Mouse (Mus musculus) brown adipose tissue, adult 24 weeks (tissue): ENCODE measurements at regions not wholly inside any gene's neighbourhood (a gene's known extent, or its start where the extent isn't known, plus 50 kb on each side); places are given as distances from the start of the nearest gene placed in this dataset.

ENCODE experiments used
- H3K27ac ChIP-seq: fragments of 200-500 bp; replicated peaks from 2 replicates; pipeline ENCODE4 v1.5.1; 2012; ENCODE audit warnings: low read depth, mild to moderate bottlenecking, low read length
- H3K4me1 ChIP-seq: fragments of 200-500 bp; 2 replicates; pipeline ENCODE4 v1.6.1; 2012; ENCODE audit warnings: low read length, mixed read lengths; ENCODE audit not compliant: control insufficient read depth, insufficient read depth, insufficient read length
- H3K4me3 ChIP-seq: fragments of 200-500 bp; 2 replicates; pipeline ENCODE4 v1.5.1; 2012; ENCODE audit warnings: low read depth, mild to moderate bottlenecking, low read length, moderate library complexity; ENCODE audit not compliant: insufficient read depth

DNA sequence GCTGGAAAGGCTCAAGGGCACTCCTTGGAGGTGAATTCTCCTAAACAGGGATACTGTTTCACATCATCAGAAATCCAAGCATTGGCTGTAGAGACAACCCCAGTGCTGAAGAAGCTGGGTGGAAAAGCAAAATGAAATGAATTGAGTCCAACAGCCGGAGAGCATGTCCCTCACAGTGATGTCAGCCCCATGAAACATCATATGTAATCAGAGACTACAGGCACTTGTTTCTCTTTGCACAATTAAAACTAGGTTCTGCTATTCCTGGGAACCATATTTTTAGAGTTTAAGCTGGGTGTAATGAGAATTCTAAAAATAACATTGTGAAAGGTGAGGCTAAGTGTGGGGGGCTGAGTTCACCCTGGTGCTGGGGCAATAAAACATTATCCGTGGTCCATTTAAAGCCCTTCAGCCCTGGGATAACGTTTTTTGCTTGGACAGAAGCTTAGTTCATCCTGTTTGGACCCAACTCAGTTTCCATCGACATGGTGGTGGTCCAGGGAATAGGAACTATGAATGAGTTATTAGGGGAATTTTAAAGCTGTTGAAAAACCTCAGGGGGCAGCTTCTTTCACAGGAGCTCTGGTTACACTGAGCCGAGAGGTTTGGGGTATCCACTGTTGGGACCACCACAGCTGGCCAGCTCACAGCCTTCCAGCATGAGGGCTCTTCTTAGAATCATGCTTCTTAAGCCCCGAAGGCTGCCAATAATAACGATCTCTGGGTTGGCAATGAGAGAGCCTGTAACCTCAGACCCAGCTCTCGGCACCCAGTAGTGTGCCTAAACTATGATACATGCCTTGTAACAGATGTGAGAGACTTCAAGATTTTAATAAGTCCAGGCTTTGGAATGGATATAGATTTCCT lies 206.0 kb upstream of the Dusp10 start:
- Histone ChIP-seq H3K4me1 (peaks cover 6% of the 10 kb centered on the region; the same call in 1 of the 2 replicates), H3K4me3 (no peak overlapping the region), H3K27ac (no peak overlapping the region)

DNA sequence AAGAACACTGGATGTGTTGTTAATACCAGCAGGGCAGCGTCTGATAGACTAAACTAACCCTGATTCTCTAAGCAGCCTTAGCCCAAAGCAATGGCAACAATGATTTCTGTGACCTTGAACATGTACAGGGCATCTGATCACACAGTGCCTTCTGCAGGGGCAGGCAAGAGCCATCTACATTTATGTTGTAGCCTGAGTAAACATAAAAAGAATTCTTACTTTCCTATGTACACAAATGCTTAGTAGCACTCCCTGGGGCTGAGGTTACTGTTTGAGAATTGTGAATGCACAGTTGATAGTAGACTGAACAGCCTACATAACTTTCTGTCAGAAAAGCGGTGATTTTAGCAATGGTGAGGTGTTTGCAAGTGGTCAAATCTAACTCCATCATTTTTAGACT lies 204.9 kb upstream of the Dusp10 start:
- H3K4me3 ChIP-seq: no peak overlapping the region
- H3K27ac ChIP-seq: no peak overlapping the region
- peaks cover 6% of the 10 kb centered on the region; the same call in 1 of the 2 replicates for H3K4me1 ChIP-seq

DNA sequence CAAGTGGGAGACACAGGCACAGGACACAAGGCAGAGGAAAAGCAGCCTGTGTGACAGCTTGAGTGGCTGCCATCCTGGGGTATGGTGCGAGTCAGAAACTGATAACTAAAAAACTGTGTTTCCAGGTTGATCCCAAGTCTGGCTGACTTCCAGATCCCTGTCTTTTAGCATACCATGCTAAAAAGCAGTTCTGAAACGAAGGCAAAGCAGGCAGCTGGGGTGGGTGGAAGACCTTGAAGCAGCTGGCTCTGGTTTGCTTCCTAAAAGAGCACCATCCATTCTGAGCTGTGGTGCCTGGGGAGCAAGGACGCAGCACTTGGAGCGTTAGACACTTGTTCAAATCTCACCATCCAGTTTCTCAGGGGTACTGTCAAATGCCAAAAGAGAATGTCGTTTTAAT lies 192.5 kb upstream of the Dusp10 start:
- H3K27ac ChIP-seq: no peak overlapping the region
- no peak overlapping the region for H3K4me3 ChIP-seq
- H3K4me1 ChIP-seq: no peaks in the 10 kb centered on the region

DNA sequence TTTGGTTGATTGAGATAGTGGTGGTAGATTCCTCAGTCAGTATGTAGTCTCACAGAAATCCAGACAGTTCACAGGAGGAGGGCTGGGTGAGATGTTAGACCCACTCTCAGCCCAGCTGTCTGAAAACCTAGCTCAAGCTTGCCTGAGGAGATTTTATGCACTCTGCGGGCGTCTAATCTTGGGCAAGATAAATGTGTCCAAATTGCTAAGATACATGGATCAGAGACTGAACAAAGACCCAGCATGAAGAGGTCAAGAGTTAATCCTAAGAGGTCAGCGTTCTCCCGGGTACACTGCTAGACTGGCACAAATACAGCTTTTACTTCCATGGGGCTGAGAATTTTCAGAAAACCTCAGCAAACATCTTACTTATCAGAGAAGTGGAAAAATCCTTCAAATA lies 186.8 kb upstream of the Dusp10 start:
- H3K4me1 ChIP-seq: no peaks in the 10 kb centered on the region
- no peak overlapping the region for H3K4me3 ChIP-seq
- H3K27ac ChIP-seq: no peak overlapping the region

DNA sequence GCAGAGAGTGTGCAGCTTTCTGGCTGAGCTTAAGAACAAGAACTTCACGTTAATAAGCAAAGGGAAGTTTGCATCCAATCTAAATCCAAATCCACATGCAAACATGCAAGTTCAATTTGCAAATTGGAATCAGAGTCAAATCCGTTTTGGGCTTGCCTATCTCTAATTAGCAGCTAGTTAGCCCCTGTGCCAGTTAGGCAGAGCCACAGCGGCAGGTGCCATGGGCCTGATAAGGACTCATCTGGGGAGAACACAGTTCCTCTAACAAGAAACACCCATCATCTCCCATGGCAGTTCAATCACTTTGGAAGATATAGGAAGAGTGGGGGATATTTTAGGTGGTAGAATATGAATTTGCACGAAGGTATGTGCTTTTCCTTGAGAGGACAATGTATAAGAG lies 168.0 kb upstream of the Dusp10 start:
- no peaks in the 10 kb centered on the region for H3K4me1 ChIP-seq

DNA sequence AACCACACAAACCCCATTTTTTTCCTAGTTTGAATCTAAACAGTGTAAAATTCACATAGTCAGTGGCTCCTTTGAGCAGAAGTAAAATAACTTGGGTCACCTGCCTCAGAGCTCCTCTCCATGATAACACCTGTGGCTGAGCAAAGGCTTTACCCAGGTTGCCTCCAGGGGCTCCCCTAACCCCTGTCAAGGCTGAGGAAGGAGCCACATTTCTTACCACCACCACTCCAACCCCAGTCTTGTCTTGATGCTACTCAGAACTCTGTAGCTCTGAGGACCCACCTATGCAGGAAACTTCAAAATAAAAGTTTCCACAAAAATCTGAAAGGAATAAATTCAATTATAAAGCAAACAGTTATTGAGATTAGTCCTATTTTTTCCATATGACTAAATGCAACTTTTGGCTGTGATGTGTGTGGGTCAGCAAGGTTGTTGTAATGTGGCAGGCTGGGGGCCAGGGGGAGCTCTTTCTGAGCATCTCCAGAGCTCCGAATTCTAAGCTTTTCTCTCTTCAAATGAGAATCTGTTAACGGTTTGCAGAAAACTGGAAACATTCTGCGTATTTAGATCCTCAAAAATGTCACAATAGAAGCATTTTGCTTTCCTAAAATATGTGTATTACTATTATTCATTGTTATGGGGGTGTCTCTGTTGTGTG lies 159.0 kb upstream of the Dusp10 start:
- Histone ChIP-seq H3K4me1 (no peaks in the 10 kb centered on the region), H3K27ac (no peak overlapping the region), H3K4me3 (no peak overlapping the region)

More for the DNA sequence above, 168.0 kb upstream of the Dusp10 start:
- Histone ChIP-seq H3K4me3 (no peak overlapping the region), H3K27ac (no peak overlapping the region)

DNA sequence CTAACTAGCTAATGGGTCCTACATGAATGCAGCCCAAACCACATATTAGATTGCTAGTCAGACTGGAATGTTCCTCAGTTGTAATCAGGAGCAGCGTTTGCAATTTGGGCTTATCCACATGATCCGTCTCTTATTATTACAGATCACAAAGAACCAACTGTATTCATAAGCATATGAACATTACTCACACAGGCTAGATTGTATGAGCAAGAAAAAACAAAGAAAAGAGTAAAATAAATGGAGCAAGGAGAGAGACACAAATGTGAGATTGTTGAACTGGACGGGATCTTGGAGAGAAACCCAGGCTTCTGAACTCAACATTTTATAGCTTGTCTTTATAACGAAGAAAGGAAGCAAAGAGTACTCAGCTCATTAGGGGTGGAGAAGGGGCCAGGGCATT lies 148.0 kb upstream of the Dusp10 start:
- Histone ChIP-seq H3K4me1 (no peaks in the 10 kb centered on the region; the same call in 1 of the 2 replicates), H3K27ac (no peak overlapping the region), H3K4me3 (no peak overlapping the region)

DNA sequence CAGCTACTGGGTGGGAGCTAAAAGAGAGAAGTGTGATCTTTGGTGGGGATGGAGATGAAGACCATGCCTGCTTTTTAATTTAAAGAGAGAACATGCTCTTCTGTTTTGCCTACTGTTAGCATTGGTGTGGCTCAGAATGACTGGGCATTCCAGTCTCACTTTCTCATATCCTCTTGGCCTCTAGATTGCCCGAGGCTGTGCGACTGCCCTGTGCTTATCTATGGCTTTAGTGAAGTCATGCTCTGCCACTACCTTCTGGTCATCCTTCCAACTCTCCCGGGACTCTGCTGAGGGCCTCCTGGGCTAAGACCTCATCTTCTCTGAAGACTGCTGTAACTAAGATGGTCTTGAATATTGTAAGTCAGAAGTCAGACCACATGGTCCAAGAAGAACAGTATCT lies 147.5 kb upstream of the Dusp10 start:
- no peak overlapping the region for H3K4me3 ChIP-seq
- H3K27ac ChIP-seq: no peak overlapping the region
- no peaks in the 10 kb centered on the region; the same call in 1 of the 2 replicates for H3K4me1 ChIP-seq

DNA sequence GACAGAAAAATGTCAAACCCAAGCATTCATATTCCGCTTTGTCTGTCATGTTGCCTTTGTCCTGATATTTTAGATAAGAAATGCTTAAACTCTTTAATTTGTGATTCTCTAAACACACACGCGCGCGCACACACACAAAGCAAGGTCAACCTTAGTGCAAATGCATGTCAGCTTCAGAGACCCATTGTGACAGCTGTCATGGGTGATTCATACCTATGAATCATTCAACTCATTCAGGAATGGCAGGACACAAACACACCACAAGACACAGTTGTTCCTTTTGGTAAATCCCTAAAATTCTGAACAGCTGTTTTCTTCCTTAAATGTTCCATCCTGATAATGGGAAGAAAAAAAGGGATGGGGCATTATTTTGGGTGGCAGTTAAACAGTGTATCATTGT lies 144.1 kb upstream of the Dusp10 start:
- H3K4me3 ChIP-seq: no peak overlapping the region
- H3K27ac ChIP-seq: no peak overlapping the region
- H3K4me1 ChIP-seq: no peaks in the 10 kb centered on the region

DNA sequence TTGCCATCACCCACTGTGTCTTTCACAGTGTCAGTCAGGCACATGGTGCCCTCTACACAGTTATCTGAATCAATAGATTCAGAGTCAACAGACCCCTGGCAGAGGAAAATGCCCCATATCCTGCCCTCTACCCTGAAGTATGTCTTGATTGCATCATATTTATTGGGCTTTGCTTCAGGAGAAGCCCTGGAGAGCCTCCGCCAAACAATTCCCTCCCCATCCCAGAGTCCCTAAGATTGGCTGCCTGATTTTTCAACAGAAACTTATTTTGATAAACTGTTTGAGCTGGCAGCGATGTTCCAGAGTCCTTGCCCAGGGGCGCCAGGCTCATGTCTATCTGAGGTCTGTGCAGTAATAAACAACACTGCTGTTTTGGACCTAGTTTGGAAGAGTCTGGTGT lies 117.2 kb upstream of the Dusp10 start:
- Histone ChIP-seq H3K4me3 (no peak overlapping the region), H3K4me1 (peaks cover 12% of the 10 kb centered on the region), H3K27ac (peak overlapping the region; percentile 100)

DNA sequence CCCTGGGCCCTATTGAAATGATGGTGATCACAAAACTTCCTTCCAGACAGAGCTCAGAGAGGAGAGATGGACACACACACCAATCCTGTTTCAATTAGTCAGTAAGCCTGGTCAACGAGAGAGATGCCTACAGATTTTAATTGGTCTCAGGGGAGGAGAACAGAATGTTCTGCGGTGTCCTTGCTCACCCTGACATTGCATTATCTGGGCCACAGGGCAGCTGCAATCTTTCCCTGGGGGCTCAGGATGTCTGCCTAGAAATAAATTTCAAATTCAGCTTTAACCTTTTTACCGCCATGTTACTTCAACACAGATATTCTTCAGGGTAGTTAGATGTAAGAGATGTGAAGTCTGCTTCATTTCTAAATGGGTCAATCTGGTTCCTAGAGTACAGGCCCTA lies 115.0 kb upstream of the Dusp10 start:
- Histone ChIP-seq H3K4me3 (no peak overlapping the region), H3K4me1 (peaks cover 10% of the 10 kb centered on the region), H3K27ac (peak overlapping the region; percentile 100)

DNA sequence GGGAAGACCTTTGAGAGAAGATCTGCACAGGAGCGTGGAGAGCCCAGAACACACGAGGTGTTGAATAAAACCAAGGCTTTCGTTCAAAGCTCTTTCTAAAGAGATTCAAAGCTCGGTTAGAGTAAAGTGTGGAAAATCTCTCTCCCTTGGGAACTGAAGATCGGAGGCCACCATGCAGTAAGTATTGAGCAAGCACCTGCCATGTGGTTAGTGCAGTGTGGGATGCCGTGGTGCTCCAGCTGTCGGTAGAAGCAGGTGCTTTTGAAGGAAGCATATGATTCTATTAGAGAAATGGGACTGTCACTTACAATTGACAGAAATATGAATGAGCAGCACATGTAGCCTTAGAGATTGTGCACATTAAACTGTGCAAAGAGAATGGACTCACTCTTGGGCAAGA lies 108.5 kb upstream of the Dusp10 start:
- H3K4me1 ChIP-seq: peaks cover 5% of the 10 kb centered on the region; the same call in 1 of the 2 replicates
- no peak overlapping the region for H3K4me3 ChIP-seq
- peak overlapping the region; percentile 99 for H3K27ac ChIP-seq

DNA sequence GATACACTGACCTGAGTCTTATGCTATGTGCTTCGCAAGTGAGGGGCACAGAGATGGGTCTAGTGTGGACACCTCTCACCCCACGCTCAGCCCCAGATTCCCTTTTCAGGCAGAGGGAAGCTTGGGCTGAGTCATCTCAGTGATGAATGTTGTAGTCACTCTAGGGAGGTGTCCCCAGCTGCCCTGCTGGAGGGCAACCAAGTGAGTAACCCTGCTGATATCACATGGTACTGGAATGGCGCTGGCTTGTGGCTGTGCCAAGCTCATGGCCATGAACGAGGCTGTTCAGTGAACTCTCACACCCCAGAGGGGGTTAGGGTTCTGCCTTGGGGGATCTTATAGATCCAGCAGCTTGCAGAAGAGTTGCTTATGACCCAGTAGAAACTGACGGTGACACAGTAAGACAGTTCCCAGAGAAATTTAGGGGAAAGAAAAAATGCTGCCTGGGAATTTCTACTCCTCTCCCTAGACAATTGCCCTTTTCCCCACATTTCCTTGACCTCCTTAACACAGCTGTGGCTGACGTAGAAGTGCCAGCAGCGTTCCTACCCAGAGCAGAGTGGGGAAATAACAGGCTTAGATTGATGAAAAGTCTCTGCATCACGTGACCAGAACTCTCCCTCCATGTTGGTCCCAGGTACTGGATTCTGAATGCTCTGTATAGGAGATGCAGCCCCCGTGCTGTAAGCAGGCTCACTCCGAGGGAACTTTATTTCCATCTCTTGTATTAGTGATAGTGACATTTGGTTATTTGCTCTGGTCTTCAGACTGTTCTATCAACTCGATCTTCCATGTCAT lies 107.6 kb upstream of the Dusp10 start:
- Histone ChIP-seq H3K4me1 (peaks cover 5% of the 10 kb centered on the region; the same call in 1 of the 2 replicates), H3K27ac (peak overlapping the region; percentile 99), H3K4me3 (no peak overlapping the region)

DNA sequence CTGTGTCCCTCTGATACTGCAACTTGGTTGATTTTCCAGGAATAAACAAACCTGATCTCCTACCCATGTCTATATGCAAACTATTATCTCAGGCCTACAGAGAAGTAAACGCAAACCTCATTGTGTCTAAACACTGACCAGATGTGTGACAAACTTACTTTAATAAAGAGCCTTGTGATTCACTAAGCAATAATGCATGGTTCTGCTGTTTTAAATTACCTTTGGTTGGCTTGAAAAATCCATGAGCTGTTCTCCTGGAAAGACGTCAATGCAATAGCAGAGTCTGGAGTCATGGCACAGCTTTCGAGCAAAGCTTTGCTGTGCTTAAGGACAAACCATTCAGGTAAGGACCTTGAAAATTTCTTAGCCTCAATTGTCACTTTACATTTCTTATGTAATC lies 95.4 kb upstream of the Dusp10 start:
- H3K4me1 ChIP-seq: no peaks in the 10 kb centered on the region
- no peak overlapping the region for H3K27ac ChIP-seq
- no peak overlapping the region for H3K4me3 ChIP-seq

DNA sequence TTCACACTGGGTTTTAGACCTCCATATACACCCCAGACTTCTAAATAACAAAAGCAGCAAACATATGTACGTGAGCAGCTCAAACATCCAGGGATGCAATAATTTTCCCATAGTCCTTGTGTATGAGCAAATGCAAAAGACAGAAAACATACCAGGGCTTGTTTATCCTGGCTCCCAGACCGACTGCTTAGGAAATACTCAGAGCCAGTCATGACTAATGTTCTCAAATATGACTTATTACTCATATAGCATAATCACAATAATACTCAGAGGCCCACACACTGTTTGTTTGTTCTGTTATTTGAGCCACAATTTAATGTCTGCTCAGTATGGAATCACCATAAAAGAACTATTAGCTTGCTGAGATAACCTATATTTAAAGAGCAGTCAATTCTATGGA lies 91.8 kb upstream of the Dusp10 start:
- Histone ChIP-seq H3K4me3 (no peak overlapping the region), H3K27ac (no peak overlapping the region), H3K4me1 (no peaks in the 10 kb centered on the region)
